Mouse (Mus musculus) heart, postnatal 36 days (tissue): ENCODE data around the gene Itga3. TPM values are rescaled to one million over a fixed set of nuclear protein-coding genes. Genes with fewer than 3 reads are reported as not detected.
"Not testable (repeated sequence)": the region's sequence is repeated elsewhere in the genome, so short reads cannot be mapped to it uniquely, and the experiment has no call there.

Source experiments
- DNase-seq, 2 experiments: peaks; one replicate each; pipeline ENCODE4 v3.0.0; 2021 to 2022
- intact Hi-C: fragments of 180-260 bp; cut with DNase I; formaldehyde crosslinking; loops from one replicate; pipeline ENCODE4 v1.15.1; 2025
- total RNA-seq, 2 experiments: library from RNA; stranded (reverse); gene quantifications; 2 replicates each; pipeline ENCODE4 v1.2.3; 2021

The Itga3 gene
- total RNA-seq, 2 experiments from 2014 or later, result 11.2 to 11.4 TPM

DNA sequence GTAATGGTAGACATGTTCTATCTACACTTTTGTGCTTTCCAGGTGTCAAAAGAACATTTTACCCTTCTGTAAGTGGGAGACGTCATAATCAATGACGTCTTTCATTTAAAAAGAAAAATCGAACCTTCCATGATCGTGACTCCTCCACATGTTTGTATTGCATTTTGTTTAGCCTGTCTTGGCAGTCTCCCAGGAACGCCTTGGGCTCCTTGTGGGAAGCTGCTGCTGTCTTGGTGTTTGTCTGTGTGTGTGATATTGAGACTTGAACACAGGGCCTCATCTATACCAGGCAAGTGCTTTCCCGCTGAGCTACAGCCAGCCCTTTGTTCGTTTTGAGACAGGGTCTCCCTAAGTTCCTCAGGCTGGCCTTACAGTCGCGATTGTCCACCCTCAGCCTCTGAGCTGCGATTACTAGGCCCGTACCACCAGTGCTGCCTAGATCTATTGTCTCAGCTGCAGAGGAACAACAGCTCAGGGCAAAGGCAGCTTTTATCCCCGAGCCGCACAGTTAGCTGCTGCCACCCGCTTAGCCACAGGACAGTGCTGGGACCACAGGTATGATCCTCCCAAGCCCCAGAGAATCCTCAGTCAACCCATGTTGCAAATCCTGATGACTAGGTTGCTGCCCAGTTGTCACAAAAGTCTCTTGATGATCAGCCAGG is 38.3 kb downstream of the Itga3 start:
- no peak for DNase-seq
- intact Hi-C loops, result loop anchor here (2.0 kb wide), 1 partner anchor 25 kb away; no protein-coding TSS in a partner anchor

- no peak for DNase-seq
- intact Hi-C loops, result no loop called here
These were observed 39.3 kb downstream of the Itga3 start for GRCm38 (mm10) chr11:95037306-95037705.

DNA sequence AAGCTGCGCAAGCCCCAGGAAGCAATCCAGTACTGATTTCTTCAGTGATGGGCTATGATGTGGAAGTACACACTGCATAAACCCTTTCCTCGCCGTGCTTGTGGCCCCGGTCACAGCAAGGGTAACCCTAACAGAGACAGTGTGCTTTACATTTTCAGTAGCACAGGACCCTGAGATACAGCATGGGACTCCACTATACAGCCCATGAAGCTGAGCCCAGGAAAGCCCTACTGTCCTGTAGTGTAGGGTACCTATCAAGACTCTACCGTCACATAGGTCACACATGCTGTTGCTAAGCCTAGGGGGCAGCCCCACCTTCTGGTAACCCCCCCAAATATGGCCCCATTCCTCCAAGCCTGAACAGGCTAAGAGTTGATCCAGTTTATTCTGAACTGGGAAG is 40.1 kb downstream of the Itga3 start:
- no peak for DNase-seq
- intact Hi-C loops, result no loop called here

DNA sequence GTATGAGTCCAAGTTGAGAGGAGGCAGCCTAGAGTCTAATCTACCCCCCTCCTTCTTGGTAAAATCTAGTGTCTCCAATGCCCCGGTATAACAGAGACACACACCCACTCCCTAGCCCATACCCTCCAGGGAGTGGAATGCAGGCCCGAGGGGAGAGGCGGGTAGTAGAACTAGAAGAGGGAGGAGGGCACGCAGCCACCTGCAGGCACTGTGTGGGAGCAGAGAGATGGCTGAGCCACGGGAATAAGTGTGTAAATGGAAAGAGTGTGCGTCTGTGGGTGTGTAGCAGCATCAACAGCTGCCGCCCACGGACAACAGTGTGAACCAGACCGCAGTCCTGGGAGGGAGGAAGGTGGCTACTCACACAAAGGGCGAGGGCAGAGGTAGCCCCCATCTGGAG is 41.7 kb downstream of the Itga3 start:
- intact Hi-C loops, result no loop called here
- no peak for DNase-seq

DNA sequence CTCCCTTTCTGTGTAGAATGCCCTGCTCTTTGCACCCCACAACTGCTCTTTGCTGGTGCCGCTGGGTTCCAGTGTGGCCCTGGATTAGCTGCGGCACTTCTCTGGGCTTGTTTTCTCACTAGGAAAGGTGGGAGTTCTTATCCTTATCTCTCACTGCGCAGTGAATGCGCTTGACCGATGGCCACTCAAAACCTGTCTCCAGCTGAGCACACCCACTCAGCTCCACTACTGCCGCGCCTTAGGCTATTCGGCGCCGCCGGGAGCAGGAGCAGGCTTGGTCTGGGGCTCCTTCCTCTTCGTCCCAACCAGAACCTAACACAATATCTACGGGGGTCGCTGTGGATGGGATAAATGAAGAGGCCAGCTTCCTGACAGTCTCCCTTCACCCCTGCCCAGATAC is 43.0 kb downstream of the Itga3 start:
- DNase-seq, result no peak
- intact Hi-C loops, result no loop called here

- intact Hi-C loops, result no loop called here
- DNase-seq, result no peak
These were observed 43.7 kb downstream of the Itga3 start for GRCm38 (mm10) chr11:95032945-95033344.

GRCm38 (mm10) chr11:95027850-95028470 is 48.6 kb downstream of the Itga3 start:
- intact Hi-C loops, result no loop called here
- no peak for DNase-seq

- no peak for DNase-seq
- intact Hi-C loops, result no loop called here
These were observed 49.8 kb downstream of the Itga3 start for GRCm38 (mm10) chr11:95026849-95027248.

- DNase-seq, result no peak
- intact Hi-C loops, result no loop called here
These were observed 50.5 kb downstream of the Itga3 start for GRCm38 (mm10) chr11:95026090-95026542.

DNA sequence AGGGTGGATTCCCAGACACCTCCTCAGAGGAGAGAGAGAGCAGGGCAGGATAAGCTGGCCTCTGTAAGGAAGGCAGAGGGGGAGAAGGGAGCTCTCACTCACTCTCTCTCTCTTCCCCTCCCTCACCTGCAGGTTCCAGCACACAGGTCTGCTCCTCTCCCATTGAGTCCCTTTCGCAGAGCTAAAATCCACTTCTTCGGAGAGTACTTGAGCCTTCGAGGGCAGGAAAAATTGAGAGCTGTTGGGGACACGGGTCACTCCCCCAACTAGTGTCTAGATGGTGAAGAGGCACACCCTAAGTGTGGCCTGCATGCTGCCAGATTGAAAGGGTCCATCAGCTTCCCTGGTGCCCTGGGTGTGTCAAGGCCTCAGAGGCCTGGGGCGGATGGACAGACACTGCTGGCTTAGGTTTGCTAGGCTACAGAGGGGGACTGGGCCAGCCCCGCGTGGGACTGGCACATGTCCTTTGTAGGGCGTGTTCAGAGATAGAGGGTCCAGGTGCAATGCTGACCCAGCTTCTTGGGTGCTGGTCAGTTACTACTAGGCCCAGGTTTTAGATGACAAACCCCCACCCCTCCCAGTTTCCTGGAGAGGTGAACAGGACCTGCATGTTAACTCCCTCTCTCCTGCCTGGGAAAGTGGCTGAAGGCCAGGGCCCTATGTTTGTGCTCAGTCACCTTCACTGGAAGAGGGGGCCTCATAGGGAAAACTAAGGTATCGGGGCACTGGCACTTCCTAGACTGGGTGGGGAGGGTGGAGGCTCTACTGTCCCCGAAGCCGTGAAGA is 51.2 kb downstream of the Itga3 start:
- intact Hi-C loops, result no loop called here

GRCm38 (mm10) chr11:95024439-95025184 is 52.0 kb downstream of the Itga3 start:
- no peak for DNase-seq
- intact Hi-C loops, result no loop called here

More for the DNA sequence above, 51.2 kb downstream of the Itga3 start:
- DNase-seq, result no peak

GRCm38 (mm10) chr11:95023481-95023880 is 53.1 kb downstream of the Itga3 start:
- no peak for DNase-seq
- intact Hi-C loops, result no loop called here

GRCm38 (mm10) chr11:95022237-95022992 is 54.2 kb downstream of the Itga3 start:
- intact Hi-C loops, result no loop called here
- DNase-seq, result no peak

DNA sequence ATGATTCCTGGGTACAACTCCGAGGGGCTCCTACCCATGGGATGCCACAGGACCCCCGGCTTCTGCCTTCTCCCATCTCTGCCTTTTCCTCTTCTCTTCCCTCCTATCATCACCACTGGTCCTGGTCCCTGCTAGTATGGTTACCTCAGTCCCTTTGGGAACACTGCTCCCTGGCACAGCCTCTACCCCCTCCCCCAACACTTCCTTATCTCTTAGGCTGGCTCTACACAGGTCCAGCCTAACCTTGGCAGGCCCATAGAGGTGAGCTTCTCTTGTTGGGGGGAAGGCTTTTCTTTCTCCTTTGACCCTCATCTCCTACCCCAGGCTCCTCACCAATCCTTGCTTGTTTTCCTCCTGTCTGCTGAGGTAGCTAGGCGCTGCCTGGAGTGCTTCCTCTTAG is 61.1 kb downstream of the Itga3 start:
- intact Hi-C loops, result no loop called here
- DNase-seq, result no peak

DNA sequence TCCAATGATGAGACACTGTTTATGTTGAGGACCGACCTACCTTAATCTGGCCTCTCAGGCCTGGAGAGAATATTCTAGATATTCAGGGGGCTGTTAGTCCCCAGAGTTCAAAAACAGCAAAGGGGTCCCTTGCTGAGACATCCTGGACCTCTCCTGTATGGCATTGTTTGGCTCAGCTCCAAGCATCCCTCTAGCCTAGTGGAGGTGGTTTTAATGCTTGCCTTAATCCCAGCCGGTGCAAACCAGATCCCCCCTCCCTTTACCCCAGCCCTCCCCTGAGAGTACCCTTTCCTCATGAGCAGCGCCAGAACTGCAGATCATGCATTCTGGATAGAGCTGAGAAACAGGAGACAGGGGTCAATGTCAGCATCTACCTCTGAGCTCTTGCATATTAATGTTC is 64.1 kb downstream of the Itga3 start:
- no peak for DNase-seq
- intact Hi-C loops, result loop anchor here (2.0 kb wide), 1 partner anchor 26 kb away; no protein-coding TSS in a partner anchor

DNA sequence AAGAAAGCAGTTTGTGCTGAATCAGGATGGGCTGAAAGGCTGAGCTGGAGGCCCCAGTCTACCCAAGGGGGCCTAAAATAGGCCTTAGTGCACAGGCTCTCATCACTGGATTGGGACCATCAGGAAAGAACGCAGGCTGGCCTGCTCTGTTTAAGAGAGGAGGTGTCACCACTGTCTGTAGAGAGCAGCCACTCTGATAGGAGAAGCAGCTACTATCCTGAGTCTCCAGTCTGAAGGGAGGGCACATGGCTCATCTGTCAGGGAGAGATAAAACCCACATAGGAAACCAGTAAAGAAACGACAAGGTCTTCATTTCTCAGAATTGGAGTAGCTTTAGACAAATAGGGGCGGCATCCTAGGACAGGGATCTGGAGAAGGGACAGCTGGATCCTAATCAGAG is 64.5 kb downstream of the Itga3 start:
- no peak for DNase-seq
- intact Hi-C loops, result loop anchor here (2.0 kb wide), 1 partner anchor 27 kb away; no protein-coding TSS in a partner anchor

DNA sequence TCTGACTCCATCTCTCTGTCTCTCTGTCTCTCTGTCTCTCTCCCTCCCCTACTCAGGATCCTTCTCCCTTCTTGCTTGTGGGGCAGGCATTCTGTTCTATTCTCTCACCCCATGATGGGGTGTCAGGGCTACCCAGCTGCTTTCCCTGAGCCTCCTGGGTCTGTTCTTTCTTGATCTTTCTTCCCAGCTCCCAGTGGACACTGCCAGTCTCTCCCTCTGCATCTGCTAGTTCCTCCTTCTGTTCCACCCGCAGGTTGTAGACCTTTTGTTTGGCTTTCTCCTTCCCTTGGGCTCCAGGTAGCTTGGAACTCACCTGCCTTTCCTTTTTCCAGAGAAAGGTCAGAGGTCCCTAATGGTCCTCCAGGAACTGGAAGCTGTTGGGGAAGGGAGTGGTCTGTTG is 65.2 kb downstream of the Itga3 start:
- DNase-seq, result no peak
- intact Hi-C loops, result no loop called here

DNA sequence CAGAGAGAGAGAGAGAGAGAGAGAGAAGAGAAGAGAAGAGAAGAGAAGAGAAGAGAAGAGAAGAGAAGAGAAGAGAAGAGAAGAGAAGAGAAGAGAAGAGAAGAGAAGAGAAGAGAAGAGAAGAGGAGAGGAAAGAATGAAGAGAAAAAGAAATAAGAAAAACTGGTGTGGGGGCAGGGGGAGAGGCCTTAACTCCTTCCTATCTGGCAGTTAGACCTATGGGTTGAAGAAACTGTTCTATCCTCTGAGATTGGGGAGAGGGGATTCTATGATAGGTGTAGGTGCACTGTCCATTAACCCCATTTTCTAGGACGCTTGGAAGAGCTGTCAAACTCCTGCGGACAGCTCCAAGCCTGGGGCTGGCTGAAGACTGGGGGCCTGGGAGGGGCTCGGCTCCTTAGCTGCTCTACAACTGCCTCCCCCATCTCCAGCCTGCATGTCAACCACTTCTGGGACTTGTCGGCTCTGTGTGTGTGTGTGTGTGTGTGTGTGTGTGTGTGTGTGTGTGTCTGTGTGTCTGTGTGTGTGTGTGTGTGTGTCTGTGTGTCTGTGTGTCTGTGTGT is 65.7 kb downstream of the Itga3 start:
- DNase-seq, intact Hi-C loops: not testable (repeated sequence)

- no peak for DNase-seq
- intact Hi-C loops, result no loop called here
These were observed 66.4 kb downstream of the Itga3 start for GRCm38 (mm10) chr11:95010141-95010739.
